Mouse (Mus musculus) adrenal gland, postnatal 36 days (tissue): ENCODE measurements around the gene Pxylp1. TPM values are rescaled to one million over a fixed set of nuclear protein-coding genes. Genes with fewer than 3 reads are reported as not detected.

ENCODE experiments used
- total RNA-seq, 2 experiments: library from RNA; stranded (reverse); gene quantifications; 2 replicates each; pipeline ENCODE4 v1.2.3; 2021

Gene Pxylp1
- total RNA-seq, 2 experiments from 2014 or later, result 7.8 to 8.7 TPM

Other genes starting within 250 kb of the Pxylp1 start
- 10 to 100 TPM; 56.1 to 75.8 TPM for gene Zbtb38, start 139.8 kb downstream of the Pxylp1 start, total RNA-seq
- gene Spsb4, start 126.2 kb upstream of the Pxylp1 start, total RNA-seq, result under 1 TPM; 0.93 to 0.99 TPM
- gene Slc25a36, start 218.5 kb upstream of the Pxylp1 start, total RNA-seq, result 10 to 100 TPM; 65.0 to 79.6 TPM